Mouse (Mus musculus): ENCODE measurements around the gene Srpk2.

DNA sequence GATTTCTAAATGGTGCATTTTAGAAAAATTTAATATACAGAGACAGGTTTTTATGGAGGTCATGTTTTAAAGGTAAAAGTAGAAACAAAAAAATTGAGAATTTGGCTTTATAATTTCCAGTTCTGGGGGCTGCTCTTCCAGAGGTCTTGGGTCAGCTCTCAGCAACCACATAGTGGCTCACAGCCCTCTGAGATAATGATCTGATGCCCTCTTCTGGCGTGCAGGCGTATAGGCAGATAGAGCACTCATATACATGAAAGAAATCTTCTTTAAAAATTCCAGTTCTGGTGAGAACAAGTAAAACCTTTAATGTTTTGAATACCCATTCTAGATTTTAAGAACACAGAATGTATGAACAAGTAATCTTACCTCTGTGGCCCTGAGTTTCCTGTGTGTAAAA, 193.6 kb downstream of the Srpk2 start:
- peak; percentile 65 for TF ChIP-seq CTCF (IDR thresholded peaks at IDR 0.05; ENCODE audit: insufficient read depth, low read length)
- no peak for TF ChIP-seq POLR2A (IDR thresholded peaks at IDR 0.05; ENCODE audit: borderline replicate concordance, extremely low read depth, low read depth, low read length)

Measured in lung, adult 2 months (tissue).